Mouse (Mus musculus): ENCODE measurements around the gene Egfl8.

DNA sequence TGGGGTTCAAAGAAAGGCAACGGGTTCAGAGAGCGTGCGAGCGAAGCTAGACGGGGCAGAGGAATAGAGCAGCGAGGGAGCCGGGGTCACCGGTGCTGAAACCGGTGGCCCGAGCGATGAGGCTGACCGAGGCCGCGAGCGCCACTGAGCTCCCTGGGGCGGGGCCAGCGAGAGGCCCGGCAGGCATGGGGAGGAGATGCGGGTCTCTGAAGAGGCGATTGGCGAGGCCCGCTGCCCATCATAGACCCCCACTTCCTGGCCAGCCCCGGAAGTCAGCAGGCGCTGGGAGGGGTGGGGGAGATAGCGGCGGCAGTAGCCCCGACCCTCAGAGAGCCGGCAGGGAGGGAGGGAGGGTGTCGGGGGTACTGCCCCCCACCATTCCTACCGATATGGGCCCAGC, 10.2 kb downstream of the Egfl8 start:
- TF ChIP-seq CTCF (IDR thresholded peaks at IDR 0.05), result no peak
- TF ChIP-seq EP300 (IDR thresholded peaks at IDR 0.05), result no peak
